Mouse (Mus musculus) liver, embryonic 13.5 days (tissue): ENCODE data around the gene Zfp248. TPM values are rescaled to one million over a fixed set of nuclear protein-coding genes. Genes with fewer than 3 reads are reported as not detected.

Experiments
- ATAC-seq: fragments of 200-750 bp; cut with Nextera tagmentation; 2 replicates; pipeline ENCODE4 v1.8.0; 2017; ENCODE audit warnings: low read depth, mild to moderate bottlenecking, moderate number of reproducible peaks, moderate library complexity
- DNase-seq: peaks from one replicate; pipeline ENCODE4 v3.0.0; 2022
- H3K27ac ChIP-seq: fragments of 300-500 bp; sonication (generic); 2 replicates; pipeline ENCODE4 v1.5.1; 2015; ENCODE audit warnings: moderate library complexity, mild to moderate bottlenecking, inconsistent platforms
- H3K27me3 ChIP-seq: fragments of 300-500 bp; sonication (generic); 2 replicates; pipeline ENCODE4 v1.6.1; 2015; ENCODE audit warnings: mild to moderate bottlenecking, inconsistent platforms
- H3K36me3 ChIP-seq: fragments of 300-500 bp; sonication (generic); 2 replicates; pipeline ENCODE4 v1.6.1; 2015; ENCODE audit warnings: mild to moderate bottlenecking, inconsistent platforms
- H3K4me1 ChIP-seq: fragments of 300-500 bp; sonication (generic); replicated peaks from 2 replicates; pipeline ENCODE4 v1.6.1; 2015; ENCODE audit warnings: inconsistent platforms
- H3K4me2 ChIP-seq: fragments of 300-500 bp; sonication (generic); 2 replicates; pipeline ENCODE4 v1.6.1; 2015; ENCODE audit warnings: inconsistent platforms, mild to moderate bottlenecking, moderate library complexity
- H3K4me3 ChIP-seq: fragments of 300-500 bp; sonication (generic); replicated peaks from 2 replicates; pipeline ENCODE4 v1.5.1; 2015; ENCODE audit warnings: mild to moderate bottlenecking, inconsistent platforms
- H3K9ac ChIP-seq: fragments of 300-500 bp; sonication (generic); 2 replicates; pipeline ENCODE4 v1.6.1; 2015; ENCODE audit warnings: mild to moderate bottlenecking, inconsistent platforms
- H3K9me3 ChIP-seq: fragments of 300-500 bp; sonication (generic); replicated peaks from 2 replicates; pipeline ENCODE4 v1.6.1; 2016; ENCODE audit warnings: inconsistent platforms
- WGBS: fragments of 180-500 bp; shearing (Covaris S2); methylation state at CpG from one replicate; pipeline ENCODE4 v1.1.7; 2015; ENCODE audit not compliant: insufficient replicate concordance; 5-methylcytosine and 5-hydroxymethylcytosine counted together
- polyA plus RNA-seq: library from polyadenylated mRNA; unstranded; fragments of >200 nt; fragmentation: Nextera tagmentation; extraction: Ambion mirVana; gene quantifications from 2 replicates; pipeline ENCODE4 v1.2.1, GENCODE M21; 2015

Zfp248 gene
- polyA plus RNA-seq, 1 experiment from 2014 or later = 1.2 TPM

GRCm38 (mm10) chr6:118419050-118419920, 36.0 kb downstream of the Zfp248 start, which contains the start of gene Bms1:
TSS of gene Bms1 (minus strand) at chr6:118419474.
- H3K27me3 ChIP-seq = no peaks in the 10 kb centered on the region
- peak within 1 kb of the TSS; percentile 91 for H3K9ac ChIP-seq
- peaks cover 15% of the 10 kb centered on the region for H3K4me1 ChIP-seq
- DNase-seq (peak; percentile 89), ATAC-seq (peak; percentile 97)
- H3K4me3 ChIP-seq = peak within 1 kb of the TSS; percentile 91
- peaks cover 32% of the 10 kb centered on the region for H3K36me3 ChIP-seq
- H3K27ac ChIP-seq = peak within 1 kb of the TSS; percentile 76
- peak within 1 kb of the TSS; percentile 75 for H3K4me2 ChIP-seq
- WGBS = under 1% methylated on average over 67 of the region's 67 CpGs
- H3K9me3 ChIP-seq = no peaks in the 10 kb centered on the region

DNA sequence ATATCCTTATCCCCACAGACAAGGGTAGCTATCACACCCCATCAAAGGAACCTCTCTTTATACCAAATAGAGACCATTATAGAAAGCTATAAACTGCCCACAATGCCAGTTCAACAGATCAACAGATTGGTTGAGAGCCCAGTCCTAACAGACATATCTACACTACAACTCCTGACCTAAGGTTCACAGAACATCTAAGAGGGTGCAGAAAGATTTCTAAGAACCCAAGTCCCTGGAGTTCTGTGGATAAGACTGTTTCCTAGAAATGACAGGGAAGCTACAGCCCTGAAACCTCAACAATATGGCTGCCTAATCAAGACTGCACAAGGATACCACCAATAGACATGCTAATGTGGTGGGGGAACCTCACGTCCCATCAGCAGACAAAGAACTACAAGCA, 44.9 kb downstream of the Zfp248 start:
- ATAC-seq (peak; percentile 53; the same call in 1 of the 2 replicates), DNase-seq (no peak)
- Histone ChIP-seq H3K9ac (no peak overlapping the region), H3K27me3 (no peaks in the 10 kb centered on the region), H3K4me3 (no peak overlapping the region), H3K36me3 (peaks cover 87% of the 10 kb centered on the region), H3K9me3 (no peaks in the 10 kb centered on the region), H3K4me2 (no peak overlapping the region), H3K27ac (no peak overlapping the region), H3K4me1 (peaks cover 6% of the 10 kb centered on the region; the same call in 1 of the 2 replicates)
- WGBS = 42% methylated on average over 1 of the region's 1 CpGs

DNA sequence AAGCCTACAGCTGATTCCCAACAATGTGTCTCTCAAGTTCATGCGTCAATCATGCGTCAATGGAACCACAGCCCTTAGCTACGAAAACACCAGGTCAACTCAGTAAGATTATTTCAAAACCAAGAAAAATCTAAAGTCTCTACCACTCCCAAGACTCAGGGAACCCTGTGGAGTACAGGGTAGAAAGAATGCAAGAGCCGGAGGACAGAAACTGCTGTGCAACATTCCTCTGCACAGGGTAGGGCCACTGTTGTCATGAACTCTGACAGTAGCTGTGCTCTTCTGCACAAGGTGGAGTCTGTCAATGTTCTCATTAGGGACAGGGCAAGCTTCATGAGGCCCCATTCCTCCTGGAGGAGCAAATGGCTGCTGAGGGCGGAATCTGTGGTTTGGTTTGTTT, 46.8 kb downstream of the Zfp248 start:
- no peaks in the 10 kb centered on the region for H3K9me3 ChIP-seq
- H3K4me1 ChIP-seq = peaks cover 6% of the 10 kb centered on the region; the same call in 1 of the 2 replicates
- no peak overlapping the region for H3K4me2 ChIP-seq
- WGBS = 84% methylated on average over 5 of the region's 5 CpGs
- ATAC-seq (no peak), DNase-seq (no peak)
- no peaks in the 10 kb centered on the region for H3K27me3 ChIP-seq
- no peak overlapping the region for H3K9ac ChIP-seq
- H3K4me3 ChIP-seq = no peak overlapping the region
- peaks cover 89% of the 10 kb centered on the region for H3K36me3 ChIP-seq
- H3K27ac ChIP-seq = no peak overlapping the region

- DNase-seq = no peak
- 78% methylated on average over 4 of the region's 4 CpGs for WGBS
- Histone ChIP-seq H3K9me3 (no peaks in the 10 kb centered on the region), H3K4me3 (no peak overlapping the region), H3K4me2 (no peak overlapping the region), H3K36me3 (peaks cover 82% of the 10 kb centered on the region), H3K27ac (no peak overlapping the region), H3K4me1 (peaks cover 6% of the 10 kb centered on the region; the same call in 1 of the 2 replicates), H3K27me3 (no peaks in the 10 kb centered on the region), H3K9ac (no peak overlapping the region)
- no peak for ATAC-seq
Observed at GRCm38 (mm10) chr6:118406421-118406820, 48.9 kb downstream of the Zfp248 start.

GRCm38 (mm10) chr6:118390746-118391145, 64.6 kb downstream of the Zfp248 start:
- no peak for ATAC-seq
- Histone ChIP-seq H3K4me2 (no peak overlapping the region), H3K27ac (no peak overlapping the region), H3K27me3 (no peaks in the 10 kb centered on the region), H3K4me1 (no peaks in the 10 kb centered on the region), H3K9ac (no peak overlapping the region), H3K36me3 (peaks cover 81% of the 10 kb centered on the region), H3K4me3 (no peak overlapping the region), H3K9me3 (no peaks in the 10 kb centered on the region)
- DNase-seq = no peak

DNA sequence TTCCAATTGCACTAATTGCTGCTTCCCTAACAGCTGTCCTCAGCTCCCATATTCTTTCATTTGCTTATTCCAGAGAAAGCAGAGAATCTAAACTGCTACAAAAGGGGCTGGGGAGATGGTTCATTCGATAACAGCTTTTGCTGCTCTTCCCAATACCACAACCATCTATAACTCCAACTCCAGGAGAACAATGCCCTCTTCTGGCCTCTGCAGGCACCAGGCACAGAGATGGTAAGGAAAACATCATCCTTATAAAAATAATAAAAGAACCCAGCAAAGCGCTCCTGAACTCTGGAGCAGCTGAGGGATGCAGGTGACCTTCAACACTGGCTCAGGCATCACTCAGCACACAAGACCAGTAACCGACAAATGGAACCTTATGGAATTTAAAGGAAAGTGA, 69.4 kb downstream of the Zfp248 start:
- H3K4me3 ChIP-seq = no peak overlapping the region
- peaks cover 66% of the 10 kb centered on the region for H3K36me3 ChIP-seq
- H3K4me2 ChIP-seq = no peak overlapping the region
- H3K9ac ChIP-seq = no peak overlapping the region
- no peak overlapping the region for H3K27ac ChIP-seq
- DNase-seq = no peak
- no peaks in the 10 kb centered on the region for H3K9me3 ChIP-seq
- 81% methylated on average over 3 of the region's 3 CpGs for WGBS
- no peak for ATAC-seq
- no peaks in the 10 kb centered on the region for H3K4me1 ChIP-seq
- no peaks in the 10 kb centered on the region for H3K27me3 ChIP-seq

DNA sequence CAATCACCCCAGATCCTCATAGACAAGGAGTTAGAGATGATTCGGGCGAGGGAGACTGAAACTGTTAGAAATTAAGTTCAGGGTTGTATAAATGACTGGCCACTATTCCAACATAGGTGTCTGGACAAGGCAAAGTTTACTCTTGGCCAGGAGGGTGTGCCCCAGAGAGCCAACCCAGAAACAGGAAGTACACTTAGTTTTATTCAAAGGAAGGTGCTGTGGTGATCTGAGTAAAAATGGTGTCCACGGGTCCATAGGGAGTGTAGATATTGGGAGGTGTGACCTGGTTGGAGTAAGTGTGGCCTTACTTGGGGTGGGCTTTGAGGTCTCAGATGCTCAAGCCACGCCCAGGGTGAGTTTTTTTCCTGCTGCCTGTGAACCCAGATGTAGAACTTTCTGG, 74.1 kb downstream of the Zfp248 start:
- WGBS = 50% methylated on average over 4 of the region's 4 CpGs
- Histone ChIP-seq H3K9ac (no peak overlapping the region), H3K4me3 (no peak overlapping the region), H3K27me3 (peaks cover 10% of the 10 kb centered on the region), H3K4me2 (no peak overlapping the region), H3K4me1 (no peaks in the 10 kb centered on the region; the same call in 1 of the 2 replicates), H3K27ac (no peak overlapping the region), H3K9me3 (no peaks in the 10 kb centered on the region), H3K36me3 (peaks cover 33% of the 10 kb centered on the region)
- ATAC-seq (no peak), DNase-seq (no peak)

- no peak overlapping the region for H3K4me3 ChIP-seq
- H3K4me2 ChIP-seq = no peak overlapping the region
- ATAC-seq = no peak
- no peaks in the 10 kb centered on the region; the same call in 1 of the 2 replicates for H3K4me1 ChIP-seq
- peaks cover 10% of the 10 kb centered on the region for H3K27me3 ChIP-seq
- no peak overlapping the region for H3K27ac ChIP-seq
- whole genome bisulfite sequencing = 25% methylated on average over 3 of the region's 3 CpGs
- H3K9me3 ChIP-seq = no peaks in the 10 kb centered on the region
- DNase-seq = no peak
- no peak overlapping the region for H3K9ac ChIP-seq
- H3K36me3 ChIP-seq = peaks cover 30% of the 10 kb centered on the region
Observed at GRCm38 (mm10) chr6:118380630-118381029, 74.7 kb downstream of the Zfp248 start.

DNA sequence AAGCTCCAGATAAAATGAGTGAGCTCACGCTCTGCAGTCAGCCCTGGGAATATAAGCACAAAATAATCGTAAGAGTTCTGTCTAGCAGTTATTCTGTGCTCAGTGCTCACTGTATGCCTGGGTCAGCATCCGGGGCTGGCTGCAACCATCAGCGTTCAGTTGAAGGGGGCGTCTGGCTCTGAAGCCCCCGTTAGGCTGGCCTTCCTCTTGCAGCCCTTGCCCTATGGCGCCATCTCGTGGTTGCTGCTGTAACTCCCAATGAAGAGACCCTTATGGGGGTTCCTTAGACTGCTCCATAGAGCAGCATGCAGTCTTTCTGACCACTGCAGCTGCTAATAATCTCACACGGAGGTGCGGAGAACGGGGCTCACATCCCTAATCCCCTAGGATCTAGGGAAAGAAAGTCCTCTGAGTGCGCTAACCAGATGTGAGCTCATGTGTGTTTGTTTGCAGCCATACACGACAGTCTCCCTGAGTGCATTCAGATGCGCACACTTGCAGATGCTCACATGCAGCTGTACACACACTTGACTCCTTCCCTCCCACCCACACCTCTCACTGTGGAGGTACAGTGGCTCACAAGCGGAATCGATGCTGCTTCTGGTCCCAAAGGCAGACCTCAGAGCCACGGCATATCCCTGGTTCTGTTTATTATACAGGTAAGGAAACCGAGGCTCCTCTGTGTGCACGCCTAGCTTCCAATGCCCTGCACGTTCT, 75.7 kb downstream of the Zfp248 start:
- 31% methylated on average over 20 of the region's 20 CpGs for WGBS
- Histone ChIP-seq H3K4me2 (no peak overlapping the region), H3K4me3 (no peak overlapping the region), H3K36me3 (peaks cover 24% of the 10 kb centered on the region), H3K9me3 (no peaks in the 10 kb centered on the region), H3K27ac (no peak overlapping the region), H3K27me3 (peaks cover 13% of the 10 kb centered on the region), H3K4me1 (no peaks in the 10 kb centered on the region; the same call in 1 of the 2 replicates), H3K9ac (no peak overlapping the region)
- ATAC-seq = 0 out of 2 replicates have a peak, but pooled peaks have one; percentile 12
- DNase-seq = peak; percentile 29

GRCm38 (mm10) chr6:118377611-118378010, 77.7 kb downstream of the Zfp248 start:
- no peak overlapping the region for H3K4me2 ChIP-seq
- peaks cover 5% of the 10 kb centered on the region for H3K36me3 ChIP-seq
- no peak overlapping the region for H3K9ac ChIP-seq
- H3K9me3 ChIP-seq = no peaks in the 10 kb centered on the region
- H3K4me3 ChIP-seq = no peak overlapping the region
- H3K4me1 ChIP-seq = no peaks in the 10 kb centered on the region; the same call in 1 of the 2 replicates
- no peak overlapping the region for H3K27ac ChIP-seq
- ATAC-seq (no peak), DNase-seq (no peak)
- peaks cover 20% of the 10 kb centered on the region for H3K27me3 ChIP-seq
- WGBS = 55% methylated on average over 7 of the region's 10 CpGs
